Mouse (Mus musculus) urinary bladder, adult 18-20 months (tissue): ENCODE data around the gene Gm49369.
A peak's percentile ranks its signal among the peaks of the same experiment; 100 is the strongest.
"Not testable (repeated sequence)": the region's sequence is repeated elsewhere in the genome, so short reads cannot be mapped to it uniquely, and the experiment has no call there.

ENCODE experiments used
- DNase-seq, 2 experiments: peaks; one replicate each; pipeline ENCODE4 v3.0.0; 2022; ENCODE audit warnings: low spot score in 2 of 2, mixed read lengths in 2 of 2

Gene Gm49369

DNA sequence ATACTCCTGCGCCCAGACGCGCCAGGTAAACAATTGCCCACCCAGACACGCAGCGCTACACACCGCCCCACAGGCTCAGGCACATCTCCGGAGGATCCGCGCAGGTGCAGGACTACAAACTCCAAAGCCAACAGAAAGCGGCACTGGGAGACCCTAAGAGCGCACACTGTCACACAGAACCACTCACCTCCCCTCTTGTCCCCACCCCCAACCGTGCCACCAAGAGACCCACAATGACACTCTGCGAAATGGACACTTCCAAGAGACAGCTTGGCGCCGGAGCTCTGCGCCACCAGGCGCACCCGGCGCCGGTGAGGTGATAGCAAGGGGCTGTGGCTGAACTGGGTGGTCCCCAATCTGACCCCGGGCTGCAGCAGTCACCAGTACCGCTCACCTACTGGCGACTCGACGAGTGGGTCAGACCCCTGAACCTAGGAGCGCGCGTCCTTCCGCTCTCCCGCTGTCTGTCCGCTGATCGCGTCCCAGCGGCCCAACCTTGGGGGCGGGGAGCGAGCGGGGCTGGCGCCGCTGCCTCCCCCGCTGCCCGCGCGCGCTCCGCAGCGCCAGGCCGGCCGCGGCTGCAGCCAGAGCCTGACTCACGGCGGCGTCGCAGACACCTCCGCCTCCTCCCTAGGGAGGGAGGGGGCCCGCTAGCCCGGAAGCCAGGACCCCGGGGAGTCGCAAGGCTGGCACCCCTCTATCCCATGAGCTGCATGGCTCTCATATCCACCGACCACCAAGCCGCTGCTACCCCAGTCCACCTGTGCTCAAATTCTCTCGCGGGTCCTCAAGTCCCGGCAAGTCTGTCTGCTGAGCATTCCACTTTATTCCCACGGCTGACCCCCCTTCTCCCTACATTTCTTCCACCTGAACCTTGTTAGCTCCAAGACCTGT is 10.5 kb downstream of the Gm49369 start:
- peak in 1 of 2 experiments; percentile 48 for DNase-seq

DNA sequence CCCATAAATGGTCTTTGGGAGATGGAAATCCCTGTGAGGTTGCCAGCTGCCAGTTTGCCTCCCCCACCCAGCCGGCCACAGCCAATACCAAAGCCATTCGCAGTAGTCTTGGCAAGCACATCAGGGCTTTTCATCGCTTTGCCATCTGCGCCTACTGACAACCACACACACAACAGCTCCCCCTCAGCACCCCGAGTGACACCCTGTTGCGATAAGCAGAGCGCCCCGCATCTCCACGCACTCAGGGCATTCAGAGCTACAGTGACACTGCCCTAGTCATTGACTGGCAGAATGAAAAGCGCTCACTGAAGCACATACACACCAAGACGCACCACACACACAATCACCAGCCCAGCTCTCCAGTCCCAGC is 11.1 kb downstream of the Gm49369 start:
- no peak for DNase-seq

DNA sequence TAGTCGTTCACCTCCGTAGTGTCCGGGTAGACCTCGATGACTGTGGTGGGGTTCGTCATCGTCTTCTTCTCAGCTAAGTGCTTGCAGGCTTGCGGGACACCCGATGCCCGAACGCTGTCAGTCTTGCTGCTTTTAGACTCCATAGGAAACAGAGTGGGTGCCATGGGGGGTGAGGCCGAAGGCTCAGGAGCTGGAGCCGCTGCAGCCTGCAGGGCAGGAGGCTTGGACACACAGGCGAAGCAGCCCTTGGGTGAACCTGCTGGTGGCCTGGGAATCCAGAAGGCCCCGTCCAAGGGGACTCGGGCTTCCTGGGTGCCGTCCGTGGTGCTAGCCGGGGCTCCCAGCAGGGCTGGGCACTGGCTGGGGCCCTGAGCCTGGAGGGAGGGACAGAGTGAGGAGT is 11.5 kb downstream of the Gm49369 start:
- no peak for DNase-seq

DNA sequence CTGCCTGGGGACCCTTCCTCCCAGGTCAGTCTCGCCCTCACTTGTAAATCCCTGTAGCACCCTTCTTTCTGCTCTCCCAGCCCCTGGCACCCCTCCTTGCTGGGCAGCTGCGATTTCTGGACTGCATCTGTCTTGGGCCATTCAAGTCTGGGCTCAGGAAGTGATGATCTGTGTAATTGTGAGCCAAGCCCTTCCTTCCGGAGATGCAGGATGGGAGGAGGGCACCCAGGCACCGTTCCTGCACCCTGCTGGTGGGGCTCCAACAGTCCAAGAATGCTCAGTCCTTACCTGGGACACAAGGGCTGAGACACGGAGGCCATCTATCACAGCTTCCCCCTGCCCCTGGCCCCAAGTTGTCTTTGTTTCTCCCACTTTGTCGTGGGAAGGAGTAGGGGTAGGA is 12.6 kb downstream of the Gm49369 start:
- no peak for DNase-seq

DNA sequence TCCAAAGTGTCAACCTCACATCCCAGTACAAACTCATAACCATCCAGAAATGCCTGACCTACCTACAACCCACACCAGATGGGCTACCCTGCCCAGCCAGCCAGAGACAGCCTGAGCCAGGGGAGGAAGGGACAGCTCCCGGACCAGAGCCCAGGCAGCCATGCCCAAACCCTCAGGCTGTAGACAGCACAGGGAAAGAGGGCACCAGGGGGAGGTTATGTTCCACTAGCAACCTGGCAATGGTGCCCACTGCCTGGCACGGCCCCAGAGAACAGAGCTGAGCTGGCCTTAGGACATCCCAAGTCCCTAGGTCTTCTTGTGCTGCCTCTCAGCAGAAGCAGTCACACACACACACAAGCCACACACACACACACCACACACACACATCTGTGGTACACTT is 13.6 kb downstream of the Gm49369 start:
- DNase-seq: no peak

DNA sequence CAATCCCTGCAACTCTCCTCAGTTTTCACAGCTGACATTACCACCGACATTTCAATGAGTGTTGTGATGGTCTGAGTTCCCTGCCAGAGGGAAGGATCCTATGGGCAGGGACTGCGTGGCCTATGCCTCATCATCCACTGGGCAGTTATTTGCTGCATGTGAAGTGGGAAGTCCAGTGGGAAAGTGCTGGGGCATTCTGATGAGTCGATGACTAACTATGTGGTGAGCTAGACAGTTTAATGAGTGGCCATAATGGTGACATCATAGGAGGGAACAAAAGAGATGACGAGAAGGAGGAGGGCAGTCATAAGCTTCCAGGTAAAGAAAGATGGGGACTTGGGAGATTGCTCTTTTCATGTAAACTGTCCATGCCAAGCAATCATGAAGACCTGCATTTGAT is 19.4 kb downstream of the Gm49369 start:
- DNase-seq: no peak

DNA sequence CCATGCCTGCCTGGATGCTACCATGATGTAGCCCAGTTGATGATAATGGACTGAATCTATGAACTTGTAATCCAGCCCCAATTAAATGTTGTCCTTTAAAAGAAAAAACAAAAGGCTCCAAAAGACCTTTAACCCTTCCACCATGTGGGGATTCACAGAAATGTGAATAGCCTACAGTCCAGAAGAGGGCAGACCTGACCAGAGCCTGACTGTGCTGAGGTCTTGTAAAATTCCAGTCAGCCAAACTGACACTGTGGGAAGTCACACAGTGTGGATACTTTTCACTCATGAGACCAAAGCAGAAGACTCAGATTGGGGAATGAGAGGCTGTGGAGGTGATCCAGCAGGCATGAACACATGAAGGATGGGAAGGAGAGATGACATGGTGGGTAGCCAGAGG is 21.7 kb downstream of the Gm49369 start:
- no peak for DNase-seq

DNA sequence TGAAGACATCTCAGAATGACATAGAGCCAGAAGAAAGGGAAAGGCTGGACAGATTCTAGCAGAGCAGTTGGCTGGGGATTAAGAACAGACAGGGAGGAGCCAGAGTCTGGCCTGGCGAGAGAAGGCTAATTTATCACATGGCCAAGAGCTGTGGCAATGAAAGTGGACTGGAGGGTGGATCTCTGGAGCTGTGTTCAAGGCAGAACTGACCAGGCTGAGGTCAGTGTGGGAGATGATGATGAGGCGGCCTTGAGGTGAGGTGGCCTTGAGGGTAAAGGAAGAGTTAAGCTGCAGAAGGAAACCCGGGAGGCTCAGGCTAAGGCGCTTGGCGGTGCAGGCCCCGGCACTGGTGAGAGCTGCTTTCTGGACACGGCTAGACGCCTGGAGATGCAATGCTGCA is 23.3 kb downstream of the Gm49369 start:
- no peak for DNase-seq

DNA sequence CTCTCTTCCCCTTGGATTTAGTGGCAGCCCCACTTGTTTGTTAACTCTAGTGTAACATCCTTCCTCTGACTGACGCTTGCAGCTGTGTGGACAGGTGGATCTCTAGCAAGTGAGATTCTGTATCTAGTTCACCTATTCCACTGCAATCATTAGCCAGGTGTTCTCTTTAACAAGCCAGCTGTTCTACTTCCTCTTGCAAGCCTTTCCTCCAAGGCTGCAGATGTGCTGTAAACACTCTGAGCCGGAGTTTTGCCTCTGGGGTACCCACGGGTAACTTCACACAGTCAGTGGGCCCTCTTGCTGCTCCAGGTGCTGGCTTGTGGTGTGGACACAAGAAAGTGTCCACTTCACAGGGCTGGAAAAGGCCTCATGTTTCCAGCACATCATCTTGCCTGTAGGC is 24.9 kb downstream of the Gm49369 start:
- DNase-seq: no peak

DNA sequence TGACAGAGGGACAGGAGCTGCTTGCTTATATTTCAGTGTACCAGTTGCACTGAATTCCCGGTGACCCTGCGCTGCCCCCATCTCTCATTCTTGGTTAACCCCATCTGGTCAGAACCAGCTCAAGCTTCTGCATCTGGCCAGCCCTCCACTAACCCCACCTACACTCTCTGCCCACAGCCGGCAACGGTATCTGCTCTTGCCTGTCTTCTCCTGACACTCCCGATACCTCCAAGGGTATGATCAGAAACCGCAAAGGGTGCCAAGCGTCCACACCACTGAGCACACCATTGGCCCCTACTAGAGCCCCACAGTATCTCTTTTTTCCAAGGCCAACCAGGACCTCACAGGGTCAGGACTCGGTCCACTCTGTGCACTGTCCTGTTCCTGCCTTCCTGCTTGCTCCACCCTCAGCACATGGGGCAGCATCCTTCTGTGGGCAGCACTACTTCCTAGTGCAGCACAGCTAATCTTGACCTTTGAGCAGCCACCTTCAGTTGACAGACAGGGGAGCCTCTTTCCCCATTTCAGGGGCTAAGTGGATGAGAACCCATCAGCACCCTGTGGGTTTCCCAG is 27.7 kb downstream of the Gm49369 start:
- no peak for DNase-seq

DNA sequence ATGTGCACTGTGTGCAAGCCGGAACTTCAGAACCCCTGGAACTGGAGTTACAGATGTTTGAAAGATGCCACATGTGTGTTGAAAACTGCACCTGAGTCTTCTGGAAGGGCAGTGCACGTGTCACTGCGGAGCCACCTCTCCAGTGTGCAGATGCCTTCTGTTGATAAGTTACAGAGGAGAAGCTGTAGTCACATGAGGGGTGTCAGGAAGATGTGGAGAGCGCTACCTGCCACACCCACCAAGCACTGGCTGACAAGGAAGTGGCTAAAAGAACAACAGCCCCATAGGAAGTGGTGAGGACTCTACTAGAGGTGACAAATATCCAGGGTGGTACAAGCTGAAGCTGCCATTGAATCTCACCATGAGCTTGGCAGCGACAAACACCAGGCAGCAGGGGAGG is 28.6 kb downstream of the Gm49369 start:
- no peak for DNase-seq

DNA sequence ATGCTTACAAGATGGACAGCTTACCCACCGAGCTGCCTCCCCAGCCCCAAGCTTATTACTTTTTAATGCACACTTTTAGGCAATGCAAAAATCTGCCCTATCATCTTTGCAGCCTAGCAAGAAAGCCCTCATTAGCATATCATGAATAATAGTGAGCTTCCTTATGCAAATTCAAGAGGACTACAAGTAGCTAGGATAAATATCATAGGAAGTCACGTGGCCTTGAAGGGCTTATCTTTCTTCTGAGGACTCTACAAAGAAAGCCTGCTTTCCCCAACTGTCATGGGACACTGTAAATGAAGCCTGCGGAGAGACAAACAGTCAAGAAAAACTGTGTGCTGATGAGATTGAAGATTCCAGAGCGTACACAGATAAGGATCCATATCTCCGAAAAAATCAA is 30.9 kb downstream of the Gm49369 start:
- DNase-seq: no peak

DNA sequence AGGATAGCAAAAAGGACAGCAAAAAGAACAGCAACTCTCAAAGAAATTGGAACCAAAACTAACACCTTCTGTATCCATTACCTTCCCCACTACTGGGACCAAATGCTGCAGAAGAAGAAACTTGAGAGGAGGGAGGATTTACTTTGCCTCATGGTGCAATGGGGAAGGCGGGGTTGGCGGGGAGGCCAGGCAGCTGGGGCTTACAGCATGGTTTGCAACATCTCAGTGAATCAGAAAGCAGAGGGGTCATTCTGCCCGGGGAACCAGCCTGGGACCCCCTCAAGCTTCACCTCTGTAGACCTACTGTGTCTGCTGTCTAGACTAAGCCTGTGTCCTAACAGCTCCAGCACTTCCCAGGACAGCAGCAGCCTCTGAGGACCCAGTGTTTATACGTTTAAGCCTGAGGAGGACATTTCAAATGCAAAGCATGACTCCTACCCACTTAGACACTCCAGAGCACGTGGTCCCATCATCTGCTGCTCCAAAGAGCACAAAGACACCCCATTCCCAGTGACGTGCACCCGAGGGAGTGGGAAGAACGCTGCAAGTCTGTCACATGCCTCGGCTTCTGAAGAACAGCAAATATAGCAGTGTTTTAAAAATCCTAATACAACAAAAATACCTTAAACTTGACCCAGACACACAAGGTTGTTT is 33.0 kb downstream of the Gm49369 start:
- DNase-seq: no peak

DNA sequence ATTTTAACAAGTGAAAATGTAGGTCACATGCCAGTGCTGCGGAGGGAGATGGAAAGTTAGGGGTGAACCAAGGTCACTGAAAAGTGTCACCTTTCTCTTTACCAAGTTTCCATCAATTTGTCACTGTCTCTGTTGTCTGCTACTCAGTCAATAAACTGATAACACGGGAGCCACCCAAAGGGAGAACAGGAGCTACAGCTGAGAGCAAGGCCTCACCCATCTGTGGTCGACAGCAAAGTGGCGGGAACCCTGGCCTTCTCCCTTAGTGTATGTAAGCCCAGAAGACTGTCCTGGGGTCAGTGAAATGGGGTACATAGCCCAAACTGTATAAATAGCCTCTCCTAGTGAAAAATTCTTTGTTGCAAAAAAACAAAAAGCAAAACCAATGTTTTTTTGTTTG is 34.9 kb downstream of the Gm49369 start:
- DNase-seq: no peak

DNA sequence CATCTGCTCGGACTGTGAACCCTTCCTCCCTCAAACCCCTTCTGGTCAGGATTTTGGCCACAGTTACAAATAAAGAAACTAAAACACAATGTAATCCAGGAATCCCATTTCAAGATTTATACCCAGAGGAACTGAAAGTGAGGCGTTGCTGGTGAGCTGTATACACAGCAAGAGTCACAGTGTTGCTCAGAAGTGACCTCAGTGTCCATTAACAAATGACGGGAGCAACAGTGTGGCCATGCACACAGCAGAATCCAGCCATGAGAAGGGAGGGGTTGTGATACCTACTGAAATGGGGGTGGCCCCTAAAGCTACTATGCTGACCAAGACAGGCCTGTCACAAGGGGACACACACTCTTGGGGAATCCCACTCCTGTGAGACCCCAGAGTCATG is 40.2 kb downstream of the Gm49369 start:
- no peak for DNase-seq

DNA sequence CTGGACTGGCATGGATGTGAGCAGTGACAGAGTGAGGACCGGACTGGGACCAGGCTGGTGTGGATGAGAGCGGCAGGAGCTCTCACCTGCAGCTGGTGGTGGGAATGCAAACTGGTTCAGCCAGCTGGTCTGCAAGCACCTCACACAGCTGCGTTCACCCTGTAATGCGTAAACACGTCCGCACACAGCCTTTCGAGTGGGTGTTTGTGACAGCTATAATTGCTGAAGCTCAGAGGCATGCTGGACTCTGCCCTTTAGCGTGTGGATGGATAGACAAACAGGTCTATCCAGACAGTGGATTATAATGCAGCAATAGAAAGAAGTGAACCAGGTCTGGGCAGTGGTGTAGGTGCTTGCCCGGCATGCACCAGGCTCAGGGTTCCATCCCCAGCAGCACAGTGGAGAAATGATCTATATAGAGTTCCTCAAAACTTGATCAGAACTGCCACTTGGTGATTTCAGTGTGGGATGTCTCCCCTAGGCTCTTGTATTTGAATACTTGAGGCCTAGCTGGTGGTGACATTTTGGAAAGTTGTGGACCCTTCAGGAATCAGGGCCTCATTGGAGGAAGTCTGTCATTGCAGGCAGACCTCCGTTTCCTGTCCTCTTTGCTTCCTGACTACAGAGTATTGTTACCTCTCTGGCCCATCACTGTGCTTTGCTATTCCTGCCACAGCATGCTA is 40.8 kb downstream of the Gm49369 start:
- DNase-seq: peak; percentile 32 to 37

DNA sequence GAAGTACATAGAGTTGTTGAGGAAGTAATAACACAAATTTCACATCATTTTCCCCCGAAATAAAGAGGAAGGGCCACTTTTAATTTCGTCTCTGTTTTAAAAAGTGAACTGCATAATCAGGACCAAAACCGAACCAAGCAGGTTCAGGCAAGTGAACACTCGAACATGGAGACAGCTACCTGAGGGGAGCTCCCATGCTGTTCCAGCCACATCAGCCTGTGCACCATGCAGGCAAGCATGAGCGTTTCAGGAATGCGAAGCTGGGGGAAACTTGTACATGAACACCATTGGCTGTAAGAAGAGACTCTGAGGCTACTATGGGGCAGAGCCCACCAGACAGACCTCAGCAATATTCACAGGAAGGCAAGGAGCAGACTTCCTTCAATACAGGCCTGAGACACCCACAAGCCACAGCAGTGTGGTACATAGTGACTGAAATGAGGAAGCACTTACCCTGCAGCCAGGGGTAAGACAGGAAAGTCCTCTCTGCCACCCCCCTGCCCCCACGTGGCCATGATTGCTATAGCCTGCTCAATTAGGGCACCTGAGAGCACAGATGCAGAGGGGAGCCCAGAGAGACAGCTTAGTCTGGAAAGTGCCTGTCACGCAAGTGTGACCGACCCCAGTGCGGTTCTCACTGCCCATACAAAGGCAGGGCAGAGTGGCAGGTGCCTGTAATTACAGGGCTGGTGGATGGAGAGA is 42.0 kb downstream of the Gm49369 start:
- DNase-seq: no peak

DNA sequence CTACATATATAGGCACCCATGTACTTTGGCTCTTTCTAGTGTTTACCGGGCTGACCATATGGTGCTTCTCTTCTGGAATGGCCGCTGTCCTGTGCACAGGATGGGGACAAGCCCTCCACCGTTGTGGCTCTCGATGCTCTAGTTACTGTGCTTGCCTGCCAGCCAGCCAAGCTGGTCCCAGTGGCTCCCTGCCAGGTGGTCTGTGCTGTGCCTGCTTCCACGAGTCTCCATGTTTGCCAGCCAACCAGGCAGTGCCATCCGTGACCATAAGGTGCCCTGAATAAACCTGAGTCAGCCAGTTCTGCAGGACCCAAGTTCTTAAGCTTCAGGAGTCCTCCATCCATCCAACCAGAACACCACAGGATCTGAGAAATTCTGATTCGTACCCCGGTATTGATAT is 47.3 kb downstream of the Gm49369 start:
- no peak for DNase-seq

DNA sequence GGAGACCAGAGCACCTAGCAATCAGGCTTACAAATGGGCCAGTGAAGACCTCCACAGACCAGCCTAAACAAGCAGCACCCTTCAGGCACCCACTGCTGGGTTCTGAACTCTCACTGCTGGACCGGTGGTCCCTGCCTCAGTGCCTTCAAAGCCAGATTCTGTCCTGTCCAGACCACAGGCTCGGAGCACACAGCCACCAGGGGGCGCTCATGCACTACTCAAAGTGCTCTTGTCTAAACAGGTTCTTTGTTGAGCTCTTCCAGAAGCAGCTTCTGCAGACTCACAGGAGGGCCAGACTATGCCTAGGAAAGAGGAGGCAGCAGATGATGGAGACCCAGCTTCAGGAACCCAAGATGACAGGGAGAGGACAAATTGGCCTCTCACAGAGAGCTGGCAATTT is 48.2 kb downstream of the Gm49369 start:
- peak; percentile 73 to 90 for DNase-seq

DNA sequence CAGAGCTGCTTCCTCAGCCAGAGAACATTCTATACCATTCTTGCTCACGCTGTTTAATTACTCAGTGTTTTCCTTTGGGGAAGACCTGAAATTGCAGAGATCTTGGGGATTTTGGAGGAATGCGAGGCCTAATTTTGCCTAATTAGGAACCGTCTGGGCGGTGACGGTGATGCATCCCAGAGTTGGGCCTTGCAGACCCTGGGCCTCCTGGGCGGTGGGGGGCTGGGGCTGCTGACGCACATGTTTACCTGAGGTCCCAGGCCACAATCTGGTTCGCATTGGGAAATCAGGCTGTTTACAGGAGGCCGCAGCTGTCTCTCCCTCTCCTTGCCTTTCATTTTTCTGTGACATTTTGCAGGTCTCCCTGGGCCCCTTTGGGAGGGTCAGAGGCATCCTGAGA is 49.7 kb downstream of the Gm49369 start:
- DNase-seq: not testable (repeated sequence)

DNA sequence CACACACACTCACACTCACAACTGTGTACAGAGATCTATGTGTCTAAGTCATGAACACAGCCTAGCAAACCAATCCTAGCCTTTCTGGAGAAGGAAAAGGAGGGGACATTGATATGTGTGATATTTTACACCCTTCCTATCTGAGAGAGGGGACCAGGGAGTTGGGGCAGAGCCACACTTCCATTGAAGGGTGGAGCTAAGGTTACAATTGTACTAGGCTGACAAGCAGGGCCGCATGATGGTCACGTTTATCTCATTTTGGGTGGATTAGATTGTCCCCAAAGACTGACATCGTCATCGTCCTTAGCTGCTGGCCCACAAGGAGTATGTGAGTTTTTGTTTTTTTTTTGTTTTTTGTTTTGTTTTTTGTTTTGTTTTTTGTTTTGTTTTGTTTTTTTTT is 51.2 kb downstream of the Gm49369 start:
- no peak for DNase-seq

DNA sequence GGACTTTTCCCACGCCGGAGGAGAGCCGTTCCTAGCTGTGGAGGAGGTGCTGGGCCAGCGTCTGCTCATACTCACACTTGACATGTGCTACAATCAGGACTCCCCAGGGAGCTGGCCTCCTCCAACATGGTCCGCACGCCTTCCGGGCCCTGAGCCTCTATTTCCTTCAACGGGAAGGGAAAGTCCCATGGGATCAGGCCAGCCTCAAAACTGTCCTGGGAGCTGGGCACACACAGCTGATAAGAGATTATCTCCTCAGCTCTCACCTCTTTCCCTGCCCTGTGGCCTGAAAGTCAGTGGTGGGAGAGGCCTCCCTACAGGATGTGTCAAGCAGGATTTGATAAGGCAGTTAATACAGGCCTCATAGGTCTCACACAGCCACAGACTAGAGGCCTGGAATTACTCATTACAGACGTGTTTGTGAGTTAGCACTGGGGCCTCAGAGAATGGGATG is 52.2 kb downstream of the Gm49369 start:
- DNase-seq: no peak
